Mouse (Mus musculus) heart, embryonic 16.5 days (tissue): ENCODE data around the gene Tmem131l. TPM values are rescaled to one million over a fixed set of nuclear protein-coding genes. Genes with fewer than 3 reads are reported as not detected.

Experiments
- ATAC-seq: fragments of 200-750 bp; cut with Nextera tagmentation; replicated peaks from 2 replicates; pipeline ENCODE4 v1.8.0; 2017; ENCODE audit warnings: moderate number of reproducible peaks; ENCODE audit not compliant: insufficient read depth, low FRiP score; ENCODE audit errors: extremely low read depth
- H3K27ac ChIP-seq: fragments of 300-500 bp; sonication (generic); 2 replicates; pipeline ENCODE4 v1.5.1; 2014; ENCODE audit warnings: mild to moderate bottlenecking, low read length, control low read depth, moderate library complexity
- H3K27me3 ChIP-seq: fragments of 300-500 bp; sonication (generic); 2 replicates; pipeline ENCODE4 v1.6.1; 2014; ENCODE audit warnings: low read length, mixed read lengths; ENCODE audit not compliant: control insufficient read depth, insufficient read depth
- H3K36me3 ChIP-seq: fragments of 300-500 bp; sonication (generic); 2 replicates; pipeline ENCODE4 v1.6.1; 2014; ENCODE audit not compliant: control insufficient read depth, insufficient read depth
- H3K4me1 ChIP-seq: fragments of 300-500 bp; sonication (generic); 2 replicates; pipeline ENCODE4 v1.6.1; 2014; ENCODE audit warnings: low read length, mixed read lengths; ENCODE audit not compliant: control insufficient read depth, insufficient read depth
- H3K4me2 ChIP-seq: fragments of 300-500 bp; sonication (generic); 2 replicates; pipeline ENCODE4 v1.6.1; 2014; ENCODE audit warnings: low read depth, mild to moderate bottlenecking, control low read depth, low read length
- H3K4me3 ChIP-seq: fragments of 300-500 bp; sonication (generic); 2 replicates; pipeline ENCODE4 v1.5.1; 2014; ENCODE audit warnings: mild to moderate bottlenecking, control low read depth, low read length
- H3K9ac ChIP-seq: fragments of 300-500 bp; sonication (generic); 2 replicates; pipeline ENCODE4 v1.6.1; 2014; ENCODE audit warnings: low read length, control low read depth
- H3K9me3 ChIP-seq: fragments of 300-500 bp; sonication (generic); replicated peaks from 2 replicates; pipeline ENCODE4 v1.6.1; 2016; ENCODE audit warnings: low read length; ENCODE audit not compliant: control insufficient read depth
- WGBS: fragments of 180-500 bp; shearing (Covaris S2); extraction: QIAGEN DNeasy Blood & Tissue Kit; methylation state at CpG from one replicate; pipeline ENCODE4 v1.1.7; 2014; 5-methylcytosine and 5-hydroxymethylcytosine counted together
- polyA plus RNA-seq: library from polyadenylated mRNA; unstranded; fragments of >200 nt; fragmentation: Nextera tagmentation; extraction: Ambion mirVana; gene quantifications from 2 replicates; pipeline ENCODE4 v1.2.1, GENCODE M21; 2015

The Tmem131l gene
- 35.5 and 47.8 TPM in 2 replicates for polyA plus RNA-seq

DNA sequence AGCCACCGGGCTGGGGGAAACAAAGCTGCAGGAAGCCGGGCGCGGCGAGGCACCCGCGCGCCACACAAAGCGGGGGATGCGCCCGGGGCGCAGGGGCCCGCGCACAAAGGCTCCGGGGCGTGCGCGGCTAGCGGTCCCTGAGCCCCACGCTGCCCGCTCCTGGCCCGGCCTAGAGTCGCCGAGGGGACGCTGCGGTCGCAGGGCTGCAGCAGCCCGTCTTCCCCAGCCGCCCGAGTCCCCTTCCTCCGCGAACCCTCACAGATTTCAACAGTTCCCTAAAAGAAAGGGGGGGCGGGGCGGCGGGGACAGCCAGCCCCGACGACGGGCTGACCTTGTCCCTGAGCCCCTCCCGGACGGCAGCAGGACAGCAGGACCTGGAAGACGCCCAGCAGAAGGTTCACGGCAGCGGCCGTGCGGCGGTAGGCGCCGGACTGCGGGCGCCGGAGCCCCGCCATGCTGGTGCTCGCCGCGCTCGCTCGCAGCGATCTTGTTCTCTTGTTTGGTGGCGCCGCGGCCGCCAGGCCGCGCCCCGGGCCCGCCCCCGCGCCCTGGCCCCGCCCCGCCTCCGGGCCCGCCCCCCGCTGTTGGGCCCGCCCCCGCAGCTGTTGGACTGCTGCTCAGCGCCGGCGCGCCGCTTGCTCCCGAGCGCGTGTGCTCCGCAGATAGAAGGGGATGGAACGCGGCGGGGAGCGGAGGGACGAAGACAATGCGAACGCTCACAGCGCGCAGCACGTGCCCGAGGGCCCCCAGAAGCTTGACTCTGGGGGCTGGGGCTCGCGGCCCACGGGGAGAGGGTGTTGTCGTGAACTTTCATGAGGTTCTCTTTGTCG, at the start of gene Tmem131l:
Gene Tmem131l, minus strand, starts transcription at position 530 of the 830 bp plus-strand sequence.
- H3K4me1 ChIP-seq = peaks cover 13% of the 10 kb centered on the region
- H3K27ac ChIP-seq = peak within 1 kb of the TSS; percentile 89
- no peaks in the 10 kb centered on the region for H3K27me3 ChIP-seq
- no peaks in the 10 kb centered on the region for H3K9me3 ChIP-seq
- peak within 1 kb of the TSS; percentile 98 for H3K9ac ChIP-seq
- H3K4me3 ChIP-seq = peak within 1 kb of the TSS; percentile 80
- peak within 1 kb of the TSS; percentile 93 for H3K4me2 ChIP-seq
- under 1% methylated on average over 87 of the region's 100 CpGs for WGBS
- ATAC-seq = peak; percentile 96
- no peaks in the 10 kb centered on the region for H3K36me3 ChIP-seq

DNA sequence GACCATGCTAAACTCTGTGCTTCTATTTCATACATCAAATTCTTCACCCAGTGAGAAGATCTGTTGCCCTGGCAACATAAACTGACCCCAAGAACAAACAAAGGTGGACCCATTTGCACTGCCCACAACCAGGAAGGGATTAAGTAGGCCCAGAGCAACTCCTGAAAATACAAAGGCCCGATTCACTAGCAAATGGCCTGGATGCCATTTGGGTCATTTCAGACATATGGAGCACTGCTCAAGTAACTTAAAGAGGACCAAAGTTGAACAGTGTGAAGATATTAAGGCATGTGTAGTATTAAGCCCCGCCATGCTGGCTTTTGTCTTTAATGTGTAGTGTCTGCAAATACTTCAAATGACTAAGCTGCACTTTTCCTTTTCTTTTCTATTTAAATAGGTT, 46.9 kb upstream of the Tmem131l start:
- Histone ChIP-seq H3K27ac (no peak overlapping the region), H3K4me3 (no peak overlapping the region), H3K9ac (no peak overlapping the region), H3K4me2 (no peak overlapping the region), H3K9me3 (peaks cover 3% of the 10 kb centered on the region), H3K36me3 (peaks cover 2% of the 10 kb centered on the region; the same call in 1 of the 2 replicates), H3K4me1 (peaks cover 3% of the 10 kb centered on the region), H3K27me3 (no peaks in the 10 kb centered on the region)
- no peak for ATAC-seq
- 86% methylated on average over 2 of the region's 2 CpGs for WGBS

DNA sequence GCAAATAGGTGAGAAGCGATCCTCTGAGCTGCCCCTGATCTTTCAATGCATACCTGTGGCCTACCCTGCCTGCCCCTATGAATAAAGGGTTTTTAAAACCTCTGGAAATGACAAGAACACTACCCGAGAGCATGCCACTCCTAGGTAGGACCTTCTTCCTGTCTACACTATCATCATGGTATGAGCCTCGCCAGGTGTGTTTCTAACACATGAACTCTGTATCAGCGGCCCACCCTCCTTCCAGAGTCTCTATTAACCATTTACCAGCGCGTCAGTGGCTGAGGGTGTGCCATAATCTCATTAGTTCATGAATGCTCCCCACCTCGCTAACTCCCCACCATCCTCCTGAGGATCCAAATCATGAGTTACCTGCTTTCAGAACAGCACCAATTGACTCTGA, 46.4 kb upstream of the Tmem131l start:
- H3K4me1 ChIP-seq = peaks cover 3% of the 10 kb centered on the region
- no peak overlapping the region for H3K27ac ChIP-seq
- H3K27me3 ChIP-seq = no peaks in the 10 kb centered on the region
- H3K36me3 ChIP-seq = peaks cover 4% of the 10 kb centered on the region; the same call in 1 of the 2 replicates
- 87% methylated on average over 7 of the region's 7 CpGs for WGBS
- no peak overlapping the region for H3K4me3 ChIP-seq
- H3K9me3 ChIP-seq = peaks cover 5% of the 10 kb centered on the region
- H3K4me2 ChIP-seq = no peak overlapping the region
- H3K9ac ChIP-seq = no peak overlapping the region
- ATAC-seq = no peak

DNA sequence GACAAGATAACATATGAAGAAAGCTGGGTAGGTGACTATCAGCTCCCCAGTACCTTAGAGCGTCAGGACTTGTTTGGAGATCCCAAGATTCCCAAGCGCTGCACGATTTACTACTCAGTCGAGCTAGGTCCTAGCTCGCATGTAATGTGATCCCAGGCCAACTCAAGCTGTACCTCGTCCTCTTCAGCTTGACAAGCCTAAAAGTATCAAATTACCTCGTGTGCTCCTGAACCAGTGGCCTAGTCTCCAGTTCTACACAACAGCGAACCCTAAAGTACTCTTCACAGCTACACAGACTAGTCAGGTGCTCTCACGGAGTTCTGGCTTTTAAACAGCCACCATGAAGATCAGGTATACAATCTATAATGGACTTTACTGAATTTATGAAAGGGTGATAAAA, 45.5 kb upstream of the Tmem131l start:
- Histone ChIP-seq H3K4me1 (peaks cover 3% of the 10 kb centered on the region), H3K9ac (no peak overlapping the region), H3K4me2 (no peak overlapping the region), H3K27me3 (no peaks in the 10 kb centered on the region), H3K4me3 (no peak overlapping the region), H3K27ac (0 out of 2 replicates have a peak overlapping the region, but pooled peaks have one; percentile 35), H3K36me3 (peaks cover 4% of the 10 kb centered on the region; the same call in 1 of the 2 replicates), H3K9me3 (peaks cover 5% of the 10 kb centered on the region)
- 24% methylated on average over 9 of the region's 9 CpGs for WGBS
- 0 out of 2 replicates have a peak, but pooled peaks have one; percentile 60 for ATAC-seq

DNA sequence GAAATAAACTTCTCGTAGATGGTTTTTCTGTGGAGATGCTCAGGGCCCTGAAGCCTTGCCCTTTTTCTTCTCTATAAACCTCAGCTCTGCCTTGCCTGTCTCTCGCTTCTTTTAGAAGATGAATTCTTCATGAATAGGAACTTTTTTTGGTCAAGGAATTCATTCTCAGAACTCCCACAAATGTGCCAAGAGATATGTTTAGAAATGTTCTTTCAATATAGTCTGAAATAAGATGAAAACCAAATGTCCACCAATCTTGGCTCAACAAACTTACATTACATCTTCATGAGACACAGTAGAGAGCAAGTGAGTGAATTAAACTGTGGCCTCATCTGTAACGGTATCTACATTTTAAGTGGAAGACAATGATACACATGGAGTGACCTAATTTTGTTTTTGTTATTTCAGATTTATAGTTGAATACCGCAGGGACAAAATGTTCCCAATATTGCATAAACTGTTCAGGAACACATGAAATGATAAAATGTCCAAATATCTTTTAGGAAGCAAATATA, 41.3 kb upstream of the Tmem131l start:
- peaks cover 4% of the 10 kb centered on the region; the same call in 1 of the 2 replicates for H3K36me3 ChIP-seq
- no peaks in the 10 kb centered on the region for H3K27me3 ChIP-seq
- no peak for ATAC-seq
- WGBS = 78% methylated on average over 4 of the region's 4 CpGs
- H3K27ac ChIP-seq = no peak overlapping the region
- peaks cover 11% of the 10 kb centered on the region for H3K4me1 ChIP-seq
- H3K9ac ChIP-seq = no peak overlapping the region
- H3K4me2 ChIP-seq = no peak overlapping the region
- H3K9me3 ChIP-seq = peaks cover 8% of the 10 kb centered on the region
- H3K4me3 ChIP-seq = no peak overlapping the region

DNA sequence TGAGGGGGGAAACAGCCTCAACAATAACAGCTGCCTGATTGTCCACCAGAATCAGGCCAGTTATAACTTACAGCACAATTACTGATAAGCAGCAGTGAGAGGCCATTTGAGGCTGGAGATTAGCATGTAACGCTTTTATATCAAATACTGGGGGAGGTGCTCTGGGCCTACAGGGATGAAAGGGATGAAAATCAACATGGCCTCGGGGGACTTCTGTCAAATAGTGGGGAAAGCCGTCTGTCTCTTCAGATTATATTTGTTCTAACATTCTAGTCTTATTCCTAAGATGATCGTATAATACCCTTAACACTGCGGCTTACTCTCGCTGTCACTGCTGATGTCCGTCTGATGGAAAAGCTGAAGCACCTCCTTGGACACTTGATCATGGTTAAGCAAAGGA, 40.1 kb upstream of the Tmem131l start:
- no peaks in the 10 kb centered on the region for H3K27me3 ChIP-seq
- H3K9ac ChIP-seq = no peak overlapping the region
- H3K4me1 ChIP-seq = peaks cover 10% of the 10 kb centered on the region
- ATAC-seq = no peak
- no peak overlapping the region for H3K4me2 ChIP-seq
- H3K27ac ChIP-seq = no peak overlapping the region
- H3K4me3 ChIP-seq = no peak overlapping the region
- H3K9me3 ChIP-seq = peaks cover 8% of the 10 kb centered on the region
- 70% methylated on average over 7 of the region's 7 CpGs for whole genome bisulfite sequencing
- peaks cover 4% of the 10 kb centered on the region; the same call in 1 of the 2 replicates for H3K36me3 ChIP-seq

DNA sequence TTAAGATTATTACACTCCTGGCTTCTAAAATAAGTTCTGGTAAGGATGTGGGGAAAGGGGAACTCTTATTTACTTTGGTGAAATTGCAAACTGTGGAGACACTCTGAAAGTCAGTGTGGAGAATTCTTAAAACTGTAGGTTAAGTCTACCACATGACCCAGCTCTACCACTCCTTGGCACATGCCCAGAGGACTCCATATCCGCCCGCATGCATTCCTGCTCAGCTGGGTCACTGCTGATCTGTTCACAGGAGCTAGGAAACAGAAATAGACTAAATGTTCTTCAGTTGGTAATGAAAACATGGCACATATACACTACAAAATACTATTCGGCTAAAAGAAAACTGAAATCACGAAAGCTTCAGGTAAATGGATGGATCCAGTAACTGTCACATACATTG, 37.5 kb upstream of the Tmem131l start:
- 50% methylated on average over 4 of the region's 4 CpGs for whole genome bisulfite sequencing
- Histone ChIP-seq H3K27me3 (no peaks in the 10 kb centered on the region), H3K4me3 (no peak overlapping the region), H3K4me1 (peaks cover 8% of the 10 kb centered on the region; the same call in 1 of the 2 replicates), H3K36me3 (peaks cover 4% of the 10 kb centered on the region; the same call in 1 of the 2 replicates), H3K27ac (peak overlapping the region; percentile 25), H3K4me2 (no peak overlapping the region), H3K9ac (no peak overlapping the region), H3K9me3 (peaks cover 8% of the 10 kb centered on the region)
- peak; percentile 72 for ATAC-seq

DNA sequence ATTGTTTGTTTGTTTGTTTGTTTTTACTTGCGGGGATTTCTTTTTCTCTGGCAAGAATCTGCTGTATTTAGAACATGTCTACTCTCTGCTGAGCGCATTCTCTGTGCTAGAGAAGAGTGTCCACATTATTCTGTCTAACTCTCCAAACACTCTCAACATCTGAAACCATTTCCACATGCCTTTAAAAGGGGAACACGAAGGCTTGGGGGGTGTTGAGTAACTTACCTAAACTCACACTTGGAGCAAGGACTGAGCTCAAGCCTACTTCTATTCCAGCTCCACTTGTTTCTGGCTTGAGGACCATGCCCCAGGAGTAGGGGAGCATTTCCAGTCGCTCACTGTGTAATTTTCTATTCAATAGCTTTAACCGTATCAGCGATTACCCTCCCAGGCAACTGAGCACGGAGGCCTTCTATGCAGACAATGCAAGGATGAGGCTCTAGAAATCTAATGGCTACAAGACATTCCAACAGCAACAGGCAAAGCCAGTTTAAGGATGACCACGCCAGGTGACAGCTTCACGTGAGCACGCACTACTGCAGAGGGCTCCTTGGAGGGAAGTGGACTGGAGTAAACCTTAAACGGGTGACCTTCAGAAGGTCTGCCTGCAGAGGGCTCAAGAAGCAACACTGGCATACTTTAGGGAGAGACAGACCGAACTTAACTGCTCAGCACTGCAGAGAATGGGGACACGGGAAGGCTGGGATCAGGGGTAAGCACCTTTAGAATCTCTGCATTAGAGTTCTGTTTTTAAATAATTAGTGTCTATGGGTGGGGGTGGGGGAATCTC, 36.8 kb upstream of the Tmem131l start:
- 72% methylated on average over 13 of the region's 13 CpGs for WGBS
- ATAC-seq = no peak
- H3K4me1 ChIP-seq = peaks cover 8% of the 10 kb centered on the region; the same call in 1 of the 2 replicates
- 0 out of 2 replicates have a peak, but pooled peaks cover 3% of the 10 kb centered on the region for H3K9me3 ChIP-seq
- H3K27me3 ChIP-seq = no peaks in the 10 kb centered on the region
- no peak overlapping the region for H3K9ac ChIP-seq
- H3K27ac ChIP-seq = 0 out of 2 replicates have a peak overlapping the region, but pooled peaks have one; percentile 46
- H3K4me3 ChIP-seq = no peak overlapping the region
- no peak overlapping the region for H3K4me2 ChIP-seq
- H3K36me3 ChIP-seq = no peaks in the 10 kb centered on the region
